Comparison of ENCODE assay signal across 8 mouse cellular contexts in the genomic region with DNA sequence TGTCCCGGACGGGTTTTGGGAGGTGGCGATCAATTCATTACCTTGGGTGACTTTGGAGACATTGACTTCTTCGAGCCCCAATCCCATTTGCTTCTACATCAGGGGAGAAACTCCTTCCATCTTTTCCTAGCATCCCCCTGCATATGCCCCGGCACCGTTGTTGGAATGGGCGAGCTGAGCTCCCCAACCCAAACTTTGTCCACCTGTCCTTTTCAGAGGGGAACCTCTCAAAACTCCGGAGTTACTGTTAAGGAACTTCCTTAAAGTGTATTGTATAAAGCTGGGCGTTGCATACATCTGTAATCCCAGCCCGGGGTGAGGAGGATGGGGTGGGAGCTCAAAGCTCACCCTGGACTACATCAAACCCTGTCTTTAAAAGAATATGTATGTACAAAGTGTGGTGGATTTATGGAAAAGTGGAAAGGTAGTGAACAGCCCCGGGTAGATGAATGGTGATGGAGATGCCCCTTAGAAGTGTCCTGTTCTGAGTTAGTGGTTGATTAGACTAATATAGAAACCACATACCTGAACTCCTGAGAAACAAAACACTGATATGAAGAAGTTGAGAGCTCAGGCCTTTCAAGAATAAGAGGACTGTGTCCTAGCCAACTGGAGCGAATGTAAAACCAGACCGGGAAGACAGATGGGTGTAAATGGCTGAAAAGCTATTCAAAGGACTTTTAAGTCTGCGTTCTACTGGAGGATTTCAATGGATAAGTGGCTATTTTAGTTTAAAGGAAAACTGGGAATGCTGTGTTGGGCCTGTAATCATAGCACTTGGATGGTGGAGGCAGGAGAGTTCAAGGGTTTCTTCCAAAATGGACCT. TPM values are rescaled to one million over a fixed set of nuclear protein-coding genes. Genes with fewer than 3 reads are reported as not detected.
A peak's percentile ranks its signal among the peaks of the same experiment; 100 is the strongest.
DNase-seq lines count a peak whose midpoint lies in the region; ATAC-seq and TF ChIP-seq lines count a peak whose summit lies in the region.

No protein-coding gene starts in this region.

- no peaks in the 10 kb centered on the region for H3K9me3 ChIP-seq in liver, embryonic 12.5 days (replicated peaks)
- H3K9me3 ChIP-seq in stomach, postnatal 0 days (ENCODE audit: control insufficient read depth, low read length), result no peaks in the 10 kb centered on the region

- no peaks in the 10 kb centered on the region for H3K36me3 ChIP-seq in thymus, adult 2 months (ENCODE audit: control insufficient read depth, insufficient read depth, low read length)
- peaks cover 10% of the 10 kb centered on the region; the same call in 1 of the 2 replicates for H3K36me3 ChIP-seq in liver, embryonic 12.5 days
- H3K36me3 ChIP-seq in stomach, postnatal 0 days (ENCODE audit: control insufficient read depth, insufficient read depth, low read length), result no peaks in the 10 kb centered on the region

- H3K9ac ChIP-seq in liver, embryonic 12.5 days, result peak overlapping the region; percentile 74
- H3K9ac ChIP-seq in stomach, postnatal 0 days (ENCODE audit: low read length), result peak overlapping the region; percentile 70

- no peak for TF ChIP-seq POLR2A in thymus, adult 2 months (IDR thresholded peaks at IDR 0.05; ENCODE audit: control insufficient read depth, extremely low read depth, insufficient read depth, low read length, poor library complexity)

- peak overlapping the region; percentile 58 for H3K4me3 ChIP-seq in thymus, adult 2 months (ENCODE audit: control insufficient read depth, insufficient read depth, low read length)
- peak overlapping the region; percentile 76 for H3K4me3 ChIP-seq in liver, embryonic 12.5 days
- H3K4me3 ChIP-seq in stomach, postnatal 0 days (ENCODE audit: low read depth, low read length), result peak overlapping the region; percentile 68

- H3K4me1 ChIP-seq in thymus, adult 2 months (replicated peaks; ENCODE audit: control insufficient read depth, insufficient read depth, low read length), result no peaks in the 10 kb centered on the region
- H3K4me1 ChIP-seq in liver, embryonic 12.5 days, result peaks cover 21% of the 10 kb centered on the region
- no peaks in the 10 kb centered on the region for H3K4me1 ChIP-seq in stomach, postnatal 0 days (replicated peaks; ENCODE audit: control insufficient read depth, insufficient read depth)

- TF ChIP-seq CTCF in thymus, adult 2 months (IDR thresholded peaks at IDR 0.05; ENCODE audit: borderline replicate concordance, control insufficient read depth, extremely low read depth, insufficient read depth, low read length, poor library complexity), result no peak
- no peak for TF ChIP-seq CTCF in stomach, postnatal 0 days (IDR thresholded peaks at IDR 0.05; ENCODE audit: low read depth)

- no peaks in the 10 kb centered on the region for H3K27me3 ChIP-seq in thymus, adult 2 months (ENCODE audit: control insufficient read depth, insufficient read depth, low read length)
- no peaks in the 10 kb centered on the region for H3K27me3 ChIP-seq in liver, embryonic 12.5 days (replicated peaks)
- no peaks in the 10 kb centered on the region for H3K27me3 ChIP-seq in stomach, postnatal 0 days (ENCODE audit: control insufficient read depth, insufficient read depth, low read length)

- peak overlapping the region; percentile 90 for H3K4me2 ChIP-seq in liver, embryonic 12.5 days
- peak overlapping the region; percentile 66 for H3K4me2 ChIP-seq in stomach, postnatal 0 days (replicated peaks; ENCODE audit: low read depth)

- H3K27ac ChIP-seq in thymus, adult 2 months (ENCODE audit: control insufficient read depth, insufficient read depth, low read length), result no peak overlapping the region
- H3K27ac ChIP-seq in liver, embryonic 12.5 days, result peak overlapping the region; percentile 90
- peak overlapping the region; percentile 93 for H3K27ac ChIP-seq in stomach, postnatal 0 days (replicated peaks)

- TF ChIP-seq EP300 in stomach, postnatal 0 days (optimal IDR thresholded peaks at IDR 0.05), result no peak

- peak; percentile 32 for ATAC-seq in cerebellum, adult (ENCODE audit: insufficient number of reproducible peaks, low FRiP score, low TSS enrichment)
- ATAC-seq in liver, embryonic 12.5 days, result no peak
- no peak for ATAC-seq in stomach, postnatal 0 days (ENCODE audit: low FRiP score, low TSS enrichment)
- ATAC-seq in monocyte, adult 5-6 weeks (replicated peaks; ENCODE audit: insufficient number of reproducible peaks, low FRiP score, low TSS enrichment, poor library complexity, severe bottlenecking), result no peak

- WGBS in thymus, adult 2 months, result 19% methylated on average over 14 of the region's 14 CpGs
- 15% methylated on average over 14 of the region's 14 CpGs for WGBS in liver, embryonic 12.5 days (ENCODE audit: insufficient replicate concordance)
- 8% methylated on average over 14 of the region's 14 CpGs for WGBS in stomach, postnatal 0 days

- no peak for DNase-seq in cerebellum, adult 11-12 months
- no peak for DNase-seq in thymus, adult 2 months
- DNase-seq in thymus, postnatal 25 days, result no peak
- no peak for DNase-seq in stomach, postnatal 0 days (ENCODE audit: low spot score)
- no peak for DNase-seq in urinary bladder, adult 18-20 months (ENCODE audit: low spot score in 2 of 2)

RNA-seq across cellular contexts. Expression of a gene that starts 0.7 kb away (rescaled TPM):
- polyA plus RNA-seq in thymus, adult 2 months (2012; rRNA removed), result 2.3 and 2.4 TPM in 2 replicates
- polyA plus RNA-seq in liver, embryonic 12.5 days (2016; fragmentation: Nextera tagmentation; extraction: Ambion mirVana), result 22.4 and 23.7 TPM in 2 replicates
- 11.0 and 11.5 TPM in 2 replicates for polyA plus RNA-seq in stomach, postnatal 0 days (2015; fragmentation: Nextera tagmentation; extraction: Ambion mirVana)
- 18.9 to 22.0 TPM (median 20.6 TPM) in 3 replicates for total RNA-seq in monocyte, adult 5-6 weeks (2017)
